Mouse (Mus musculus) hindbrain, embryonic 13.5 days (tissue): ENCODE measurements around the gene Naif1. TPM values are rescaled to one million over a fixed set of nuclear protein-coding genes. Genes with fewer than 3 reads are reported as not detected.

Source experiments
- ATAC-seq: fragments of 200-750 bp; cut with Nextera tagmentation; 2 replicates; pipeline ENCODE4 v1.8.0; 2017; ENCODE audit warnings: moderate TSS enrichment; ENCODE audit not compliant: low FRiP score
- H3K27ac ChIP-seq: fragments of 300-500 bp; sonication (generic); 2 replicates; pipeline ENCODE4 v1.5.1; 2015; ENCODE audit warnings: inconsistent platforms, mild to moderate bottlenecking, moderate library complexity
- H3K27me3 ChIP-seq: fragments of 300-500 bp; sonication (generic); 2 replicates; pipeline ENCODE4 v1.6.1; 2015; ENCODE audit warnings: mild to moderate bottlenecking, inconsistent platforms
- H3K36me3 ChIP-seq: fragments of 300-500 bp; sonication (generic); 2 replicates; pipeline ENCODE4 v1.6.1; 2015; ENCODE audit warnings: mild to moderate bottlenecking, inconsistent platforms
- H3K4me1 ChIP-seq: fragments of 300-500 bp; sonication (generic); replicated peaks from 2 replicates; pipeline ENCODE4 v1.6.1; 2015; ENCODE audit warnings: inconsistent platforms
- H3K4me2 ChIP-seq: fragments of 300-500 bp; sonication (generic); 2 replicates; pipeline ENCODE4 v1.6.1; 2015; ENCODE audit warnings: inconsistent platforms, mild to moderate bottlenecking, moderate library complexity
- H3K4me3 ChIP-seq: fragments of 300-500 bp; sonication (generic); 2 replicates; pipeline ENCODE4 v1.5.1; 2015; ENCODE audit warnings: mild to moderate bottlenecking, inconsistent platforms
- H3K9ac ChIP-seq: fragments of 300-500 bp; sonication (generic); 2 replicates; pipeline ENCODE4 v1.6.1; 2015; ENCODE audit warnings: mild to moderate bottlenecking, inconsistent platforms
- H3K9me3 ChIP-seq: fragments of 300-500 bp; sonication (generic); 2 replicates; pipeline ENCODE4 v1.6.1; 2016; ENCODE audit warnings: inconsistent platforms
- WGBS: fragments of 180-500 bp; shearing (Covaris S2); methylation state at CpG from one replicate; pipeline ENCODE4 v1.1.7; 2015; 5-methylcytosine and 5-hydroxymethylcytosine counted together
- polyA plus RNA-seq: library from polyadenylated mRNA; unstranded; fragments of >200 nt; fragmentation: Nextera tagmentation; extraction: Ambion mirVana; gene quantifications from 2 replicates; pipeline ENCODE4 v1.2.1, GENCODE M21; 2015

Naif1 gene
- polyA plus RNA-seq, 1 experiment from 2014 or later, result 5.1 TPM

- peak within 1 kb of the TSS; percentile 87 for H3K9ac ChIP-seq
- WGBS, result 1% methylated on average over 95 of the region's 103 CpGs
These were observed 906 bp downstream of the Naif1 start, which contains the start of gene Slc25a25 for GRCm38 (mm10) chr2:32450881-32451844. Slc25a25 (minus strand) TSS chr2:32451445.

GRCm38 (mm10) chr2:32451870-32452372 is 1.7 kb downstream of the Naif1 start:
- H3K27me3 ChIP-seq, result no peaks in the 10 kb centered on the region
- H3K9ac ChIP-seq, result peak overlapping the region; percentile 87
- H3K4me2 ChIP-seq, result peak overlapping the region; percentile 79
- H3K36me3 ChIP-seq, result peaks cover 12% of the 10 kb centered on the region; the same call in 1 of the 2 replicates
- H3K4me1 ChIP-seq, result peaks cover 45% of the 10 kb centered on the region
- H3K9me3 ChIP-seq, result no peaks in the 10 kb centered on the region
- WGBS, result 0% methylated on average over 25 of the region's 25 CpGs
- ATAC-seq, result peak; percentile 97
- peak overlapping the region; percentile 96 for H3K27ac ChIP-seq
- peak overlapping the region; percentile 77 for H3K4me3 ChIP-seq

More at GRCm38 (mm10) chr2:32450881-32451844, 906 bp downstream of the Naif1 start, which contains the start of gene Slc25a25:
- Histone ChIP-seq H3K36me3 (peaks cover 8% of the 10 kb centered on the region; the same call in 1 of the 2 replicates), H3K4me1 (peaks cover 45% of the 10 kb centered on the region), H3K27ac (peak within 1 kb of the TSS; percentile 96), H3K4me2 (peak within 1 kb of the TSS; percentile 79), H3K27me3 (no peaks in the 10 kb centered on the region), H3K4me3 (peak within 1 kb of the TSS; percentile 77), H3K9me3 (no peaks in the 10 kb centered on the region)
- peak; percentile 94 for ATAC-seq

GRCm38 (mm10) chr2:32452441-32452971 is 2.2 kb downstream of the Naif1 start:
- Histone ChIP-seq H3K36me3 (peaks cover 12% of the 10 kb centered on the region; the same call in 1 of the 2 replicates), H3K9ac (no peak overlapping the region), H3K4me3 (peak overlapping the region; percentile 77), H3K27me3 (no peaks in the 10 kb centered on the region), H3K9me3 (no peaks in the 10 kb centered on the region), H3K4me2 (peak overlapping the region; percentile 79), H3K4me1 (peaks cover 42% of the 10 kb centered on the region), H3K27ac (peak overlapping the region; percentile 52)
- peak; percentile 9 for ATAC-seq
- 95% methylated on average over 16 of the region's 16 CpGs for WGBS

GRCm38 (mm10) chr2:32453641-32454303 is 3.5 kb downstream of the Naif1 start:
- Histone ChIP-seq H3K4me2 (no peak overlapping the region), H3K9ac (no peak overlapping the region; the same call in 1 of the 2 replicates), H3K9me3 (no peaks in the 10 kb centered on the region), H3K4me1 (peaks cover 40% of the 10 kb centered on the region), H3K36me3 (peaks cover 12% of the 10 kb centered on the region; the same call in 1 of the 2 replicates), H3K4me3 (no peak overlapping the region), H3K27me3 (no peaks in the 10 kb centered on the region), H3K27ac (no peak overlapping the region)
- 84% methylated on average over 5 of the region's 5 CpGs for WGBS
- ATAC-seq, result no peak

DNA sequence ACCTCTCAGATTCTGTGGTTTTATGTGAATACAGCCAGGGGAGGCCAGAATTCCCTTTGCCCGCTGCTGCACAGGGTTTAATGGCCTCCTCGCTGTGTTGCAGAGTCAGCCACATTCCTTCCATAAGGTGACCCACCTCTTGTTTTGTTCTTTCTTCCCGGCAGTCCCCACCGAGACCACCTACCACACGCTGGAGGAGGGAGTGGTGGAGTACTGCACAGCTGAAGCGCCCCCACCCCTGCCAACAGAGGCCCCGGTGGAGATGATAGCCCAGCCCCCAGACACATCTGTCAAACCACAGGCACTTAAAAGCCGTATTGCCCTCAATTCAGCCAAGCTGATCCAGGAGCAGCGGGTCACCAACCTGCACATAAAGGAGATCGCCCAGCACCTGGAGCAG is 4.4 kb downstream of the Naif1 start:
- ATAC-seq, result no peak
- no peak overlapping the region for H3K4me2 ChIP-seq
- no peaks in the 10 kb centered on the region for H3K27me3 ChIP-seq
- no peak overlapping the region for H3K9ac ChIP-seq
- H3K27ac ChIP-seq, result no peak overlapping the region
- no peak overlapping the region for H3K4me3 ChIP-seq
- H3K4me1 ChIP-seq, result peaks cover 35% of the 10 kb centered on the region
- peaks cover 12% of the 10 kb centered on the region; the same call in 1 of the 2 replicates for H3K36me3 ChIP-seq
- WGBS, result 89% methylated on average over 10 of the region's 10 CpGs
- H3K9me3 ChIP-seq, result no peaks in the 10 kb centered on the region

DNA sequence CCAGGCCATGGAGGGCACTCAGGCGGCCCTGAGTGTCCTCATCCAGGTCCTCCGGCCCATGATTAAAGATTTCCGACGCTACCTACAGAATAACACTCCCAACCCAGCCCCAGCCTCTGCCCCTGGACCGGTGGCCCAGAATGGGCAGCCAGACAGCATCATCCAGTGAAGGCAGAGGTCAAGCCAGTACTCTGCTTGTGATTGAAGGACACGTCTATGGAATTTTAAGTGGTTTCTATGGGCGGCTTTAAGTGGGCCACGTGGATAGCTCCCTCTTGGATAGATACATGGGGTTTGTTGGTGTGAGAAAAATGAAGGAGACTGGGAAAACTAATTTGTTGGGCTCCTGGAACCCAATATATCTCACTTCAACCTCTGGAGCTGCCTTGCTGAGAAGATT is 4.8 kb downstream of the Naif1 start:
- Histone ChIP-seq H3K27ac (no peak overlapping the region), H3K4me1 (peaks cover 31% of the 10 kb centered on the region), H3K27me3 (no peaks in the 10 kb centered on the region), H3K36me3 (peaks cover 12% of the 10 kb centered on the region; the same call in 1 of the 2 replicates), H3K9me3 (no peaks in the 10 kb centered on the region), H3K4me3 (no peak overlapping the region), H3K9ac (no peak overlapping the region), H3K4me2 (no peak overlapping the region)
- 94% methylated on average over 8 of the region's 8 CpGs for WGBS
- no peak for ATAC-seq

- H3K36me3 ChIP-seq, result peaks cover 12% of the 10 kb centered on the region; the same call in 1 of the 2 replicates
- no peak overlapping the region for H3K4me3 ChIP-seq
- peaks cover 13% of the 10 kb centered on the region for H3K4me1 ChIP-seq
- ATAC-seq, result no peak
- no peak overlapping the region for H3K4me2 ChIP-seq
- H3K9me3 ChIP-seq, result no peaks in the 10 kb centered on the region
- WGBS, result 82% methylated on average over 2 of the region's 2 CpGs
- H3K27ac ChIP-seq, result no peak overlapping the region
- no peak overlapping the region for H3K9ac ChIP-seq
- no peaks in the 10 kb centered on the region for H3K27me3 ChIP-seq
These were observed 8.0 kb downstream of the Naif1 start for GRCm38 (mm10) chr2:32458300-32458699.

DNA sequence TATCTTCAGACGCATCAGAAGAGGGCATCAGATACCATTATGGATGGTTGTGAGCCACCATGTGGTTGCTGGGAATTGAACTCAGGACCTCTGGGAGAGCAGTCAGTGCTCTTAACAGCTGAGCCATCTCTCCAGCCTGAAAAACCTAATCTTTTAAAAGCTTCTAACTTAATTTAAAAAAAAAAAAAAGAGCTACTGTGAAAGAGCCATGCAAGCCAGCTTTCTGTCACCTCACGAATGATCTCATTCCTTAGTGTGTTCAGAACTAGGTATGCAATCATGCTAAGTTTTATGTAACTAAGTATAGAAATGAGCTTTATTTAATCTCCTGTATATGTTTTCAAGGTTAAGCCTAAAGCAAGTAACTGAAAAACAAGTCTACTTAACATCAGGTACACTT is 9.4 kb downstream of the Naif1 start:
- H3K27ac ChIP-seq, result no peak overlapping the region
- no peak overlapping the region for H3K4me2 ChIP-seq
- 92% methylated on average over 2 of the region's 2 CpGs for WGBS
- peaks cover 12% of the 10 kb centered on the region; the same call in 1 of the 2 replicates for H3K36me3 ChIP-seq
- H3K27me3 ChIP-seq, result no peaks in the 10 kb centered on the region
- no peak overlapping the region for H3K4me3 ChIP-seq
- ATAC-seq, result no peak
- H3K4me1 ChIP-seq, result 0 out of 2 replicates have a peak, but pooled peaks cover 1% of the 10 kb centered on the region
- H3K9me3 ChIP-seq, result no peaks in the 10 kb centered on the region
- H3K9ac ChIP-seq, result no peak overlapping the region

DNA sequence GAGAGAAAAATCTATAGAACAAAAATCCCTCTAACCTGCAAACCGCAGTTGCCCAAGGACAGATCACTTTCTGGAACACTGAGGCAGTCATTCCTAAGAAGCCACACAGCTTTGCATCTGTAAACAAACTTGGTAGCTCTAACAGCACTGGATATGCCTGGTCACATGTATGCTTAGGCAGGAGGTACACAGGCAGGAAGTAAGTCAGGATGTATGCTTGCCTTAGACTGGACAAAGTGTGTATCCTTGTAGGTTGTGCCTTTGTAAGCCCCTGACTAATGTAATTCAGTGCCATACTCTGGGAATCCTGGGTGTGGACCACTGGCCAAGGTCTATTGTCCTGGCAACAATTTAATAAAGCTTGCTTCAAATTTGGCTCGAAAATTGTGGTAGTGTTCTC is 13.5 kb downstream of the Naif1 start:
- H3K9me3 ChIP-seq, result no peaks in the 10 kb centered on the region
- H3K27me3 ChIP-seq, result no peaks in the 10 kb centered on the region
- H3K9ac ChIP-seq, result no peak overlapping the region
- no peaks in the 10 kb centered on the region for H3K4me1 ChIP-seq
- H3K4me2 ChIP-seq, result no peak overlapping the region
- ATAC-seq, result no peak
- 81% methylated on average over 2 of the region's 2 CpGs for WGBS
- H3K27ac ChIP-seq, result no peak overlapping the region
- H3K4me3 ChIP-seq, result no peak overlapping the region
- no peaks in the 10 kb centered on the region for H3K36me3 ChIP-seq

DNA sequence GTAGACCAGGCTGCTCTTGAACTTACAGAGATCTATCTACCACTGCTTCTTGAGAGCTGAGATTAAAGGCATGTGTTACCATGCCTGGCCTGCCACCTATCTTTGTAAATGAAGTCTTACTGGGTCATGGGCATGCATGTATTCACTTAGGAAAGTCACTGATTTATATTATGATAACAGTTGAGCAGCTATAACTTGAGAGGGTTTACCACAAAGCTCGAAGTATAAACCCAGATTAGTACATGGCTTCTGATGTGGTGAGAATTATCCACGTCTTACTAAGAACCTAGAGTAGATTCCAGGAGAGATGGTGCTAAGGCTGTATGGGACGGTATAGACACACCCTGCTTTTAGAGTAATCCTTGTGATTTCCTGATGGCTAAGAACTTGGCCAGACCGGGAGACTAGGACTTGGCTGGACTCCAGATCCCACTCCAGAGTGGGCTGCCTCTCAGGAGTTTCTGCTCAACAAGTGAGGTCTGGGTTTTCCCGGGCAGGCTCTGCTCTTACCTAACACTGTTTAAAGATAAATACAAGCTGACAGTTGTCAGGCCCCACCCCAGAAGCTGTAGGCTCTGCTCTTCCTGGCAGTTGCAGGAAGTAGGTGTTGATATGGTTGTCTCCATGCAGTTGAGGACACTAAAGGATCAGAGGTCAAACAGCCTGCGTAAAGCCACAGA is 14.1 kb downstream of the Naif1 start:
- WGBS, result 77% methylated on average over 6 of the region's 6 CpGs
- Histone ChIP-seq H3K36me3 (no peaks in the 10 kb centered on the region), H3K4me1 (no peaks in the 10 kb centered on the region), H3K4me3 (no peak overlapping the region), H3K27me3 (no peaks in the 10 kb centered on the region), H3K4me2 (no peak overlapping the region), H3K27ac (no peak overlapping the region), H3K9ac (no peak overlapping the region), H3K9me3 (no peaks in the 10 kb centered on the region)
- no peak for ATAC-seq

DNA sequence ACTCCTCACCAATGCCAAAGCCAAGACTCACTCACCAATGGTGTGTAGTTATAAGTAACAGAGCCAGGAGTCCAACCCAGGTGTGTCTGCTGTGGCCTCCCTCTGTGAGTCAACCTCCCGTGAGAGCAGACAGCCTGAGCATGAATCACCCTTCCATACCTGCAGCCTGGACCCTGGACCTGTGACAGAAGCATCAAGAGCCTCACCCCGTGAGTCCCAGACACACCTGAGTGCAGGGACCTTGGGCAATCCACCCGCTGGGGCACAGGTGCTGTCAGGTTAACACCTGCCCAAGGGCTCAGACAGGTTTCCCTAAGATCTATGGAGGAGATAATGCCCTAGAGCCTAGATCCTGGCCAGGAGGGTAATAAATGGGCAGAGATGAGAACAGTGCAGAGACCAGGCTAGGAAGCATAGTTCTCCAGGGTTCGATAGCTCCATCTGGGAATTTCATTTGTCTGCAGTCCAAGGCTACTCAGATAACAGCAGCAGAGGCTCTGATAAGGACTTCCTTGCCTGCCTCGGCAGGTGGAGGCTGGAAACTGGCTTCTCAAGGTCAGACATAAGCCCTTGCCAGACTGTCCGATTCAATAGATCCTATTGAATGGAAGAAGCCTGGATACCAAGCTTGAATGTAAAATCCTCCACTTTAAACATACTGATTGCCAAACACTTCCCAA is 20.9 kb downstream of the Naif1 start:
- no peaks in the 10 kb centered on the region for H3K36me3 ChIP-seq
- no peaks in the 10 kb centered on the region for H3K9me3 ChIP-seq
- H3K4me1 ChIP-seq, result no peaks in the 10 kb centered on the region
- no peak overlapping the region for H3K4me2 ChIP-seq
- H3K27ac ChIP-seq, result no peak overlapping the region
- no peak for ATAC-seq
- H3K27me3 ChIP-seq, result no peaks in the 10 kb centered on the region
- no peak overlapping the region for H3K9ac ChIP-seq
- H3K4me3 ChIP-seq, result no peak overlapping the region
- 83% methylated on average over 6 of the region's 6 CpGs for WGBS
